In the genomic region with DNA sequence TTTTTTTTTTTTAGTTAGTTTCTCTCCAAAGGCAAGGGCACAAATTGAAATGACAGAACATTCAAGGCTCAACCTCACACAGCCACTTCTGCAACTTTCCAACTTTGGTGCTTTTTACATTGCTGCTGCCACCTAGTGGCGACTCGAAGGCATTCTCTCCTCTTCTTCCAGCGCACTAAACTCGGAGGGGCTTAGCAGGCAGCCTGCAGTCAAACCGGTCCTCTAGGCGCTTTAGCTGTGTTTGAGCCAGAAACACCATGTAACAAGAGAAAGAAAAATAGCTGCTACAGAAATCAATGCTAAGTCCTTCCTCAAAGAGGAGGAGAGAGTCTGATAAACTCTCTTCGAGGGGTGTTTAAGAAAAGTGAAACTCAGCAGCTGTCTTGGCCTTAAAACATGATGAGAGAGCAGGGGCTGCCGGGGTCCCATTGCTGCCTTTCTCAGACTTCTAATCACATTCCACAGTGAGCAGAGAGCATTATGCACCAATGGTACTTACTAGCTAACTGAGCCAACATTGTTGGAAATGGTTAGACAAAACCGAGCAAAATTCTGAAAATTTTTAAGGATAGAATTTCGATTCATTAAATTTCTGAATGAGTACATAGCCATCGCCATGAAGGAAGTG, we compare ENCODE assay signal across 8 mouse cellular contexts.
DNase-seq lines count a peak whose midpoint lies in the region; ATAC-seq and TF ChIP-seq lines count a peak whose summit lies in the region.

No protein-coding gene starts in this region.

- H3K27ac ChIP-seq in forebrain, embryonic 12.5 days: no peak overlapping the region
- H3K27ac ChIP-seq in hindbrain, embryonic 14.5 days: no peak overlapping the region
- H3K27ac ChIP-seq in small intestine, adult 2 months (ENCODE audit: insufficient read depth, low read depth, low read length): no peak overlapping the region

- H3K4me3 ChIP-seq in forebrain, embryonic 12.5 days (replicated peaks): no peak overlapping the region
- H3K4me3 ChIP-seq in hindbrain, embryonic 14.5 days (replicated peaks; ENCODE audit: low read length): no peak overlapping the region
- H3K4me3 ChIP-seq in small intestine, adult 2 months (ENCODE audit: low read depth, low read length): no peak overlapping the region

- DNase-seq in cerebellum, adult 11-12 months: no peak
- DNase-seq in brain, embryonic 14.5 days (ENCODE audit: low read depth): peak; percentile 92
- DNase-seq in hindbrain, embryonic 14.5 days (ENCODE audit: low spot score): peak; percentile 81
- peak; percentile 29 for DNase-seq in left cerebral cortex, adult 11 months (ENCODE audit: low spot score)
- DNase-seq in mesoderm, embryonic 11.5 days (ENCODE audit: low read depth, low spot score): peak; percentile 75

- H3K27me3 ChIP-seq in forebrain, embryonic 12.5 days: no peaks in the 10 kb centered on the region
- H3K27me3 ChIP-seq in hindbrain, embryonic 14.5 days (ENCODE audit: control insufficient read depth, insufficient read depth, low read length): no peaks in the 10 kb centered on the region
- no peaks in the 10 kb centered on the region for H3K27me3 ChIP-seq in small intestine, adult 2 months (ENCODE audit: control insufficient read depth, insufficient read depth, low read length)

- H3K9me3 ChIP-seq in forebrain, embryonic 12.5 days: no peaks in the 10 kb centered on the region
- no peaks in the 10 kb centered on the region for H3K9me3 ChIP-seq in hindbrain, embryonic 14.5 days (ENCODE audit: control insufficient read depth, low read length)

- H3K36me3 ChIP-seq in forebrain, embryonic 12.5 days (replicated peaks): no peaks in the 10 kb centered on the region
- H3K36me3 ChIP-seq in hindbrain, embryonic 14.5 days (replicated peaks; ENCODE audit: control insufficient read depth, insufficient read depth): no peaks in the 10 kb centered on the region
- H3K36me3 ChIP-seq in small intestine, adult 2 months (ENCODE audit: control insufficient read depth, insufficient read depth, low read length): no peaks in the 10 kb centered on the region

- no peak overlapping the region for H3K4me2 ChIP-seq in forebrain, embryonic 12.5 days
- no peak overlapping the region for H3K4me2 ChIP-seq in hindbrain, embryonic 14.5 days (replicated peaks)

- peak; percentile 91 for TF ChIP-seq CTCF in brain, embryonic 14.5 days (IDR thresholded peaks at IDR 0.05; ENCODE audit: borderline replicate concordance, extremely low read depth, insufficient read depth, insufficient read length)
- TF ChIP-seq CTCF in small intestine, adult 2 months (IDR thresholded peaks at IDR 0.05; ENCODE audit: extremely low read depth, insufficient read length, insufficient replicate concordance, low read depth, low read length): peak; percentile 65; the same call in 1 of the 2 replicates

- H3K4me1 ChIP-seq in forebrain, embryonic 12.5 days: no peaks in the 10 kb centered on the region
- no peaks in the 10 kb centered on the region for H3K4me1 ChIP-seq in hindbrain, embryonic 14.5 days (replicated peaks; ENCODE audit: control insufficient read depth, insufficient read depth, low read length)
- H3K4me1 ChIP-seq in small intestine, adult 2 months (ENCODE audit: control insufficient read depth, insufficient read depth, insufficient read length, low read length): no peaks in the 10 kb centered on the region

- no peak overlapping the region for H3K9ac ChIP-seq in forebrain, embryonic 12.5 days
- no peak overlapping the region for H3K9ac ChIP-seq in hindbrain, embryonic 14.5 days

- no peak for TF ChIP-seq POLR2A in brain, embryonic 14.5 days (IDR thresholded peaks at IDR 0.05; ENCODE audit: borderline replicate concordance, extremely low read depth, insufficient read depth, insufficient read length, poor library complexity, severe bottlenecking)
- TF ChIP-seq POLR2A in small intestine, adult 2 months (IDR thresholded peaks at IDR 0.05; ENCODE audit: low read depth, low read length): no peak

- WGBS in forebrain, embryonic 12.5 days: 33% methylated on average over 11 of the region's 11 CpGs
- WGBS in hindbrain, embryonic 14.5 days: 40% methylated on average over 11 of the region's 11 CpGs
- WGBS in small intestine, adult 2 months: 36% methylated on average over 11 of the region's 11 CpGs

- 0 out of 2 replicates have a peak, but pooled peaks have one; percentile 41 for ATAC-seq in cerebellum, adult (ENCODE audit: insufficient number of reproducible peaks, low FRiP score, low TSS enrichment)
- ATAC-seq in forebrain, embryonic 12.5 days (ENCODE audit: low FRiP score): peak; percentile 83
- peak; percentile 86 for ATAC-seq in hindbrain, embryonic 14.5 days (ENCODE audit: low FRiP score)
